Mouse (Mus musculus) urinary bladder, postnatal 36 days (tissue): ENCODE measurements around the gene Slc47a1.
"Not testable (repeated sequence)": the region's sequence is repeated elsewhere in the genome, so short reads cannot be mapped to it uniquely, and the experiment has no call there.

Source experiments
- DNase-seq, 2 experiments: peaks; one replicate each; pipeline ENCODE4 v3.0.0; 2022; ENCODE audit warnings: low spot score in 2 of 2, mixed read lengths in 1 of 2

Gene Slc47a1

GRCm38 (mm10) chr11:61377881-61378613 lies at the start of gene Slc47a1:
Slc47a1 (minus strand) TSS chr11:61378345.
- DNase-seq, result peak; percentile 32 to 33

DNA sequence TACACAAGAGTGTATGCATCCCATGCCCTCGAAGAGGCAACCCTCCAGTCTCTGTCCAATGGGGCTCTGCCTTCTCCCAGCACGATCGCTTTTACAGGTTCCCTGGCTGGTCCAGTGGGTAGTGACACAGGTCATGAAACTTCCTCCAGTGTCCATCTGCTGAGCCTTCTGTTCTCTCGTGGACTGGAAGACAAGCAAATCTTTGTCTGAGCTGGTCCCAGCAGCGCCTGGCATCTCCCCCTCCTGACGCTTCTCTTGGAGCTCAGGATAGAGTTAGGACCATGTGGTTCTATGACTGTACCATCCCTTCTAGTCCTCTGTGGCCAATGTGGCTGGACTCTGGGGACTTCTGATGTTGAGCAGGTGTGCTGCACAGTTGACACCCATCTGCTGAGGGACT lies 41.1 kb upstream of the Slc47a1 start:
- DNase-seq, result no peak

GRCm38 (mm10) chr11:61417945-61418551 lies 39.9 kb upstream of the Slc47a1 start:
- peak; percentile 62 to 78 for DNase-seq

GRCm38 (mm10) chr11:61416540-61416939 lies 38.4 kb upstream of the Slc47a1 start:
- DNase-seq, result peak in 1 of 2 experiments; percentile 13

DNA sequence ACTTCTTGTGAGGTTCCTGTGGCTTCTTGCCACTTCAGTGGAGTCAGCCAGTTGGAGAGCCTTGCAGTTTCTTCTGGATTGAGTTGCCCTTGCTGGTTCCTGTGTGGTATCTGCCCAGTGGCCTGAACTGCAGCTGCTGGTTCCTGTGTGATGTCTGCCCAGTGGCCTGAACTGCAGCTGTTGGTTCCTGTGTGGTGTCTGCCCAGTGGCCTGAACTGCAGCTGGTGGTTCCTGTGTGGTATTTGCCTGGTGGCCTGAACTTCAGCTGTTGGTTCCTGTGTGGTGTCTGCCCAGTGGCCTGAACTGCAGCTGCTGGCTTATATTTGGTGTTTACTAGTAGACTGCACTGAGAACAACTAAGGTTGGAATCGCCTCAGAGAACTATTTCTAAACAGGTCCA lies 37.3 kb upstream of the Slc47a1 start:
- no peak for DNase-seq

GRCm38 (mm10) chr11:61414560-61414959 lies 36.4 kb upstream of the Slc47a1 start:
- DNase-seq, result no peak

- no peak for DNase-seq
These were observed 35.3 kb upstream of the Slc47a1 start for GRCm38 (mm10) chr11:61413411-61413810.

GRCm38 (mm10) chr11:61411809-61412208 lies 33.7 kb upstream of the Slc47a1 start:
- no peak for DNase-seq

GRCm38 (mm10) chr11:61411221-61411620 lies 33.1 kb upstream of the Slc47a1 start:
- DNase-seq, result no peak

- peak; percentile 82 to 83 for DNase-seq
These were observed 32.0 kb upstream of the Slc47a1 start for GRCm38 (mm10) chr11:61410129-61410528.

DNA sequence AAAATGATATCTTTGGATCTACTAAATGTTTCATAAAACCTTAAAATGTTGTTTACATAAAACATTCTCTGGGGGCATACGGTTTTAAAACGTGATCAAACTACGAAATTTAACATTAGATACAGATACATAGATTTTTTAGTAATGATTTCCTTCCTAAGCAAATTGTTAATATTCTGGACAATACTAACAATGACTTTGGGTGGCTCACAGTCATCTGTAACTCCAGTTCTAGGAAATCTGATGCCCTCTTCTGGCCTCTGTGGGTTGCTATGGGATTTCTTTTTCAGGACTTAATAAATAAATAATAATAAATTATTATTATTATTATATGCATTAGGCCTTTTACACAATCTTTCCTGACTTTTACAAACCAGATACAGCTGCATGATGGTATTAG lies 30.9 kb upstream of the Slc47a1 start:
- DNase-seq, result no peak

GRCm38 (mm10) chr11:61408184-61409027 lies 30.3 kb upstream of the Slc47a1 start:
- peak; percentile 66 to 73 for DNase-seq

- peak; percentile 93 to 95 for DNase-seq
These were observed 29.6 kb upstream of the Slc47a1 start for GRCm38 (mm10) chr11:61407638-61408183.

GRCm38 (mm10) chr11:61401794-61402193 lies 23.6 kb upstream of the Slc47a1 start:
- DNase-seq, result no peak

- no peak for DNase-seq
These were observed 22.7 kb upstream of the Slc47a1 start for GRCm38 (mm10) chr11:61400681-61401346.

GRCm38 (mm10) chr11:61397423-61398043 lies 19.4 kb upstream of the Slc47a1 start:
- DNase-seq, result not testable (repeated sequence)

GRCm38 (mm10) chr11:61388936-61389335 lies 10.8 kb upstream of the Slc47a1 start:
- no peak for DNase-seq

DNA sequence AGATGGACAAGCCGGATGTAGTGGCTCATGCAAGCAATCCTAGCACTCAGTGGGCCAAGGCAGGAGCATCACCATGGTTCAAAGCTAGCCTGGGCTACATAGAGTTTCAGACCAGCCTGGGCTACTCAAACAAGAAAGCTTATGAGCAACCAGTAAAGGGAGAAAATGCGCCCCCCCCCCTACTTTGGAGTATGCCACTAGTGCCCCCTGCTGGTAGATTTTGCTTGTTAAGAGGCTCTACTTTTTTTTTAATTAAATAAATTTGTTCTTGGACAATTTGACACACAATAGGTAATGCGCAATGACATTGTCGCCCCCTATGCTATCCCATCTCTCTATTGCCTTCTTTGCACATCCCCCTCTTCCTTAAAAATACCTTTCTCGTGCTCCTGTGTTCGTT lies 9.9 kb upstream of the Slc47a1 start:
- DNase-seq, result no peak

GRCm38 (mm10) chr11:61387233-61387632 lies 9.1 kb upstream of the Slc47a1 start:
- no peak for DNase-seq

DNA sequence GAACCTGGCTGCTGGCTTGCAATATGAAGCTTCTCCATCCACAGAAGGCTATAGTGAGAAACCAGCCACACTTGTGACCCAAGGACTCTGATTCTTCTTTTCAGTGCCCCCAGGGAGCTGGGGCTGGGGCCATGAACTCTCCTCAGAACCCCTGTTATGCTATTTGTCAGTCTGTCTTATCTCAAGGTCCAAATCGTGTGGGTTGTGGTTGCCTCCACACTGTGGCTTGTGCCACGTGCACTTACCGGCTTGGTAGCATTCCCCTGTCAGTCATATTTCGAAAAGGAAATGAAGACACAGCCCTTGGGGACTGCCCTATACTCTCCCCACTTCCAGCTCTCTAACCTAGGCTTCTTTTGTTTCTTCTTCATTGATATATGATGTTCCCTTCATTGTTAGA lies 7.6 kb upstream of the Slc47a1 start:
- peak; percentile 30 to 36 for DNase-seq

DNA sequence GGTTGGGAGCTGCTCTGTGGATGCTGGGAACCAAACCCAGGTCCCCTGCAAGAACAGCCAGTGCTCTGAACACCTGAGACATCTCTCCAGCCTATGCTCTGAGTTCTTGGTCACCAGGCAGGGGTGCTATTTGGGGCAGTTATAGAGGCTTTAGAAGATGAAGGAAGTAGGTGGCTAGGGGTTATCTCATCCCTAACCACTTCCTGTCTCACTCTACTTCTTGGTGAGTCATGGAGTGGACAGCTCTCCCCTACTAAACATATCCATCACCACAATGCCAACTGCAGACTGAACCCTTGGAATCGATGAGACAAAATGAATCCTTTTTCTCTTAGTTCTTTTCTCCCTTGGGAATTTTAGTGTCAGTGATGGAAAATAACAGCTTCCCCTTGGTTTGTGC lies 3.1 kb upstream of the Slc47a1 start:
- DNase-seq, result no peak
